Mouse (Mus musculus): Measurements from ENCODE around the gene Dock3. TPM values are rescaled to one million over a fixed set of nuclear protein-coding genes. Genes with fewer than 3 reads are reported as not detected.

Dock3 gene
- polyA plus RNA-seq, 1 experiment from 2014 or later = 0.20 TPM

DNA sequence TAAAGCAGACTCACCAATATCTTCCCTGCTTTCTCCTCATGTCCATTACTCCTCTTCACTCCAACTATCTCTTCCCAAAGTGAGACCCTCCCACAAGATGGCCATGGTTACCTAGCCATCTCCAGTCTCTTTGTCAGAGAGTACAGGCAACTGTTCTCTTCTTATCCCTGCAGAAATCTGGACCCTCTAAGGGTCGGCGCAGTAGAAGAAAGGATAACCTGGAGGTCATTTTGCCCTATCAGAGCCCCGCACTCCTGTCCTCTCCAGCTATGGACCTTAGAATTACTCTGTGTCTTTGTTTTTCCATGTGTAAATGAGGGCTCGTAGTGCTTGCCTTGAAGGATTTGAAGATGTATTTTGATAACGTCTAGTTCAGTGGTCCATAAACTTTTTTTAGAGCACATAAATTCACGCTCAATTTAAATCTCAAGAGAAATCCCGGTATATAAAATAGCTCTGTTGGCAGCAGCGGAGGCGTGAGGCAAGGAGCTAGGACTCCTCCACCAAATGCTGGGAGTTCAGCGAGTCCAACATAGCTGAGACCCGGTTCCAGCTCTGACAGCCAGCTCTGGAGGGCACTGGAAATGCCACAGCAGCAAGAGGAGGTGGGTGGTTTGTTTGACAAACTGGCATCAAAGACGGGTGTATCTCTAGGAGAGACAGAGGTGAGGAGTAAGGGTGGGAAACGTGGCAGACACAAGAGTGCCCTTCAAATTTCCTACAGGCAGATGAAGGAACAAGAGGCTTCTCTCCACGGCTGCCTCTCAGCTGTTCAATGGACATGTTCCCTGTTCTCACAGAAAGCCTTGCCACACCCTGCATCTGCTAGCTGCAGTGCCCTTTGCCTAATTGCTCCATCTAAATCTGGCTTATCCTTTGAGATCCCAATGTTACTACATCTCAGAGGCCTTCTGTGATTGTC is 19.0 kb upstream of the Dock3 start:
- Histone ChIP-seq H3K36me3 (ENCODE audit: insufficient read depth, low read length) (no peaks in the 10 kb centered on the region), H3K4me3 (replicated peaks; ENCODE audit: low read depth, low read length) (no peak overlapping the region), H3K27me3 (ENCODE audit: insufficient read depth, low read length) (no peaks in the 10 kb centered on the region), H3K9me3 (replicated peaks; ENCODE audit: low read length) (no peaks in the 10 kb centered on the region), H3K4me1 (replicated peaks; ENCODE audit: insufficient read depth, low read length) (0 out of 2 replicates have a peak, but pooled peaks cover 4% of the 10 kb centered on the region), H3K4me2 (ENCODE audit: low read length) (no peak overlapping the region), H3K9ac (ENCODE audit: low read depth, low read length) (no peak overlapping the region), H3K27ac (no peak overlapping the region)
- no peak for ATAC-seq (replicated peaks; ENCODE audit: low FRiP score, low read depth)
- no peak for TF ChIP-seq CTCF (IDR thresholded peaks at IDR 0.05; ENCODE audit: low read depth)
- DNase-seq (ENCODE audit: low spot score) = no peak
- whole genome bisulfite sequencing = 51% methylated on average over 14 of the region's 14 CpGs

DNA sequence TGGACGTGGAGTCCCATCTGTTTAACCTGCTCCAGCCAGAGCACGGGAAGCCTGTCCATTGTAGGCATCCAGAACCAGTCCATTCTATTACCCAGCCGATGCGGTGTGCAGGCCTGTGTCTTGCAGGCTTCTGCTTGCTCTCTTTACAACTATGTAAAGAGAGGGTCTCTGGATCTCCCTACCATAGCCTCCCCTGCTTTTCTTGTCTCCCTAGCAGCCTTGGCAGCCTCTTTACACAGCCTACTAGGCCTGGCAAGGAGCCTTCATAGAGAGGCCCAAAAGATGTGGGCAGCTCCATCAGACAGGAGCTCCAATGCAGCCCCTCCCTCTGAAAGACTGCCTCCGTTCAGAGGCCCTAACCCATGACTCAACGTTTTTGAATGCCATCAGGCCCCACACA is 17.4 kb upstream of the Dock3 start:
- no peaks in the 10 kb centered on the region for H3K4me1 ChIP-seq (replicated peaks; ENCODE audit: insufficient read depth, low read length)
- no peak for TF ChIP-seq CTCF (IDR thresholded peaks at IDR 0.05; ENCODE audit: low read depth)
- no peaks in the 10 kb centered on the region for H3K27me3 ChIP-seq (ENCODE audit: insufficient read depth, low read length)
- DNase-seq (ENCODE audit: low spot score) (no peak), ATAC-seq (replicated peaks; ENCODE audit: low FRiP score, low read depth) (no peak)
- H3K9ac ChIP-seq (ENCODE audit: low read depth, low read length) = no peak overlapping the region
- H3K4me3 ChIP-seq (replicated peaks; ENCODE audit: low read depth, low read length) = no peak overlapping the region
- WGBS = 74% methylated on average over 6 of the region's 6 CpGs
- H3K27ac ChIP-seq = no peak overlapping the region
- H3K9me3 ChIP-seq (replicated peaks; ENCODE audit: low read length) = no peaks in the 10 kb centered on the region
- H3K36me3 ChIP-seq (ENCODE audit: insufficient read depth, low read length) = no peaks in the 10 kb centered on the region
- H3K4me2 ChIP-seq (ENCODE audit: low read length) = no peak overlapping the region

DNA sequence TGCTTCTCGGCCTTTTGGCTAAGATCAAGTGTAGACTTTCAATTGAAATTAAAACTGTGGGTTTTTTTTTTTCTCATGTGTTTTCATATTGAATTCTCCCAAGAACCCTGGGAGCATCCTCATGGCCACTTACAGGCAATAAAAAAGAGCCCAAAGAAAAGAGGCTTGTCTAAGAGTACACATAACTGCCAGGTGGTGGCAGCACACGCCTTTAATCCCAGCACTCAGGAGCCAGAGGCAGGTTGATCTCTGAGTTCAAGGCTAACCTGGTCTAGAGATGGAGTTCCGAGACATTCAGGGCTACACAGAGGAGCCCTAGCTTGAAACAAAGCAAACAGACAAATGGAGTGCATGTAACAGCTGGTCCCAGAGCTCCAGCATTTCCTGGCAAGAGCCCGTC is 14.5 kb upstream of the Dock3 start:
- Histone ChIP-seq H3K9me3 (replicated peaks; ENCODE audit: low read length) (no peaks in the 10 kb centered on the region), H3K27ac (no peak overlapping the region), H3K4me3 (replicated peaks; ENCODE audit: low read depth, low read length) (no peak overlapping the region), H3K4me2 (ENCODE audit: low read length) (no peak overlapping the region), H3K9ac (ENCODE audit: low read depth, low read length) (no peak overlapping the region), H3K27me3 (ENCODE audit: insufficient read depth, low read length) (no peaks in the 10 kb centered on the region), H3K4me1 (replicated peaks; ENCODE audit: insufficient read depth, low read length) (no peaks in the 10 kb centered on the region), H3K36me3 (ENCODE audit: insufficient read depth, low read length) (no peaks in the 10 kb centered on the region)
- ATAC-seq (replicated peaks; ENCODE audit: low FRiP score, low read depth) (no peak), DNase-seq (ENCODE audit: low spot score) (peak; percentile 46)
- WGBS = 59% methylated on average over 4 of the region's 4 CpGs
- peak; percentile 63 for TF ChIP-seq CTCF (IDR thresholded peaks at IDR 0.05; ENCODE audit: low read depth)

DNA sequence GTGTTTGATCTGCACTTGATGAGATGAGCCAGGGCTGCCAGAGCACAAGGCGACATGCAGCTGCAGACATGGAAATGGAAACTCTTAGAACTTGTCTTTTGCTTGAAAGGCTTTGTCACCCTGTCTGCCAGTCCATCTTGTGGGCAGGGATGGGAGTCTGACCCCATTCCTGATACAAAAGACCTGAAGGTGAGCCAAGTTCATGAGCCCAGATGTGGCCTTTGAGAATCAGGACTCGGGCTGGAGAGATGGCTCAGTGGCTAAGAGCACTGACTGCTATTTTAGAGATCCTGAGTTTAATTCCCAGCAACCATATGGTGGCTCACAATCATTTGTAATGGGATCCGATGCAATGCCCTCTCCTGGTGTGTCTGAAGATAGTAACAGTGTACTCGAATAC is 13.6 kb upstream of the Dock3 start:
- no peaks in the 10 kb centered on the region for H3K4me1 ChIP-seq (replicated peaks; ENCODE audit: insufficient read depth, low read length)
- no peak for DNase-seq (ENCODE audit: low spot score)
- H3K9ac ChIP-seq (ENCODE audit: low read depth, low read length) = no peak overlapping the region
- H3K27me3 ChIP-seq (ENCODE audit: insufficient read depth, low read length) = no peaks in the 10 kb centered on the region
- no peaks in the 10 kb centered on the region for H3K36me3 ChIP-seq (ENCODE audit: insufficient read depth, low read length)
- no peak overlapping the region for H3K27ac ChIP-seq
- 83% methylated on average over 4 of the region's 4 CpGs for WGBS
- H3K4me3 ChIP-seq (replicated peaks; ENCODE audit: low read depth, low read length) = no peak overlapping the region
- no peaks in the 10 kb centered on the region for H3K9me3 ChIP-seq (replicated peaks; ENCODE audit: low read length)
- ATAC-seq (replicated peaks; ENCODE audit: low FRiP score, low read depth) = no peak
- no peak for TF ChIP-seq CTCF (IDR thresholded peaks at IDR 0.05; ENCODE audit: low read depth)
- no peak overlapping the region for H3K4me2 ChIP-seq (ENCODE audit: low read length)

DNA sequence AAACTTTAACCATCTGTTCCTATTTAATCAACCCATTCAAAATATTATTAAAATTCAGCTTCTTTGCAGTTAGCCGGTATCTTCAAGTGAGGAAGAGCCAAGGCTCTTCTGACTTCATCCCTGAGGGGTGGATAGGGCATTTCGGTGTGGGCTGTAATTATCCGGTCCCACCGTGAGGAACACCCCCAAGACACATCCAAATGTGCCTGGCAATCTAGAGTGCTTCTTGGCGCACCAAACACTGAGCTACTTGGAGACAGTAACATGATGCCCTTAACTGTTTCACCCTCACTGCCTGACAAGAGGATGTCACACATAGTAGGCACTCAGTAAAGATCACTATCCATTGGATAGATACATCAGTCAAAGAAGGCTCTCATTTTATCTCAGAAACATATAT is 4.4 kb upstream of the Dock3 start:
- H3K27ac ChIP-seq = no peak overlapping the region
- ATAC-seq (replicated peaks; ENCODE audit: low FRiP score, low read depth) = no peak
- H3K4me1 ChIP-seq (replicated peaks; ENCODE audit: insufficient read depth, low read length) = peaks cover 4% of the 10 kb centered on the region
- no peaks in the 10 kb centered on the region for H3K9me3 ChIP-seq (replicated peaks; ENCODE audit: low read length)
- WGBS = 52% methylated on average over 5 of the region's 5 CpGs
- TF ChIP-seq CTCF (IDR thresholded peaks at IDR 0.05; ENCODE audit: low read depth) = no peak
- DNase-seq (ENCODE audit: low spot score) = no peak
- H3K4me3 ChIP-seq (replicated peaks; ENCODE audit: low read depth, low read length) = no peak overlapping the region
- H3K27me3 ChIP-seq (ENCODE audit: insufficient read depth, low read length) = peaks cover 61% of the 10 kb centered on the region
- no peaks in the 10 kb centered on the region for H3K36me3 ChIP-seq (ENCODE audit: insufficient read depth, low read length)
- H3K9ac ChIP-seq (ENCODE audit: low read depth, low read length) = no peak overlapping the region
- H3K4me2 ChIP-seq (ENCODE audit: low read length) = no peak overlapping the region

DNA sequence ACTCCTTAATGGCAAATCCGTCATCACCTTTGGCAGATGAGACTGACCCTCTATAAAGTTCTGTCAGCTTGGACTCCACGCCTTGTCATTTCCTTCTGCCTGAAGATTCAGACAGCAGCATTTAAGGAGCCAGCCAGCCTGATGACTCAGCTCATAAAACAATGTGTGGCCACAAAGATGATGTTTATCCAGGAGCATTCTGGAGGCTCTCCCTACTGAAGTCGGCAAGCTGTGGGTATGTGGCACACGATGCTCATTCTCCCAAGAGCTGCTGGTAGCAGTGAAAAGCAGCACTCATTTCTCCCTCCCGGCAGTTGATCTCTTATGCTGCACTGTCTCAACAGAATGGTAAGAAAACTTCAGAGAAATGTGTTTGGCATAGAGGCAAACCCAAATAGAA is 3.6 kb upstream of the Dock3 start:
- H3K9ac ChIP-seq (ENCODE audit: low read depth, low read length) = no peak overlapping the region
- peaks cover 7% of the 10 kb centered on the region for H3K4me1 ChIP-seq (replicated peaks; ENCODE audit: insufficient read depth, low read length)
- no peaks in the 10 kb centered on the region for H3K9me3 ChIP-seq (replicated peaks; ENCODE audit: low read length)
- peaks cover 66% of the 10 kb centered on the region for H3K27me3 ChIP-seq (ENCODE audit: insufficient read depth, low read length)
- ATAC-seq (replicated peaks; ENCODE audit: low FRiP score, low read depth) = no peak
- no peaks in the 10 kb centered on the region for H3K36me3 ChIP-seq (ENCODE audit: insufficient read depth, low read length)
- no peak for DNase-seq (ENCODE audit: low spot score)
- H3K27ac ChIP-seq = no peak overlapping the region
- no peak for TF ChIP-seq CTCF (IDR thresholded peaks at IDR 0.05; ENCODE audit: low read depth)
- no peak overlapping the region for H3K4me2 ChIP-seq (ENCODE audit: low read length)
- 32% methylated on average over 5 of the region's 5 CpGs for WGBS
- H3K4me3 ChIP-seq (replicated peaks; ENCODE audit: low read depth, low read length) = no peak overlapping the region
